Mouse (Mus musculus) monocyte, adult 59 days (primary cell): ENCODE measurements around the gene Tcp10b. TPM values are rescaled to one million over a fixed set of nuclear protein-coding genes. Genes with fewer than 3 reads are reported as not detected.

Source experiments
- total RNA-seq, 2 experiments: library from RNA; stranded (reverse); gene quantifications; one replicate each; pipeline ENCODE4 v1.2.4; 2023

The Tcp10b gene
- total RNA-seq, result not detected

DNA sequence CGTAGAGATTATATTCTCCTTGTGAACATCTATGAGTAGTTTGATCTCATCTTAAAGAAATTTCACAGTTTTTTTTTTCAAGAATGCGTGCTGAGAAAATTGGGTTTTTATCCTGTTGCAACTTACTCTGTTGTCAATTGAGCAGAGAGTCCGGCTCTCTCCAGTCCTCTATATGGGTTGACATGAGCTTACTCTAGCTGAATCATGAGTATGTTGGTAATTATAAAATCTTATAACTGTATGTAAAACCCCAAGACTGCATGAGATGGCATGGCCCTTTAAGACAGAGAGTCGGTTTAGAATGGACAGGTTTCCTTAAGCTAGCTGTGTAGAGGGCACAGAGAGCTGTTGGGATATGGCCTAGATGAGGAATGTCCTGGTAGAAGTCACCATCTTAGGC is at the start of gene Tcp10b:
Tcp10b (plus strand) TSS at position 301 of the 400 bp plus-strand sequence.

DNA sequence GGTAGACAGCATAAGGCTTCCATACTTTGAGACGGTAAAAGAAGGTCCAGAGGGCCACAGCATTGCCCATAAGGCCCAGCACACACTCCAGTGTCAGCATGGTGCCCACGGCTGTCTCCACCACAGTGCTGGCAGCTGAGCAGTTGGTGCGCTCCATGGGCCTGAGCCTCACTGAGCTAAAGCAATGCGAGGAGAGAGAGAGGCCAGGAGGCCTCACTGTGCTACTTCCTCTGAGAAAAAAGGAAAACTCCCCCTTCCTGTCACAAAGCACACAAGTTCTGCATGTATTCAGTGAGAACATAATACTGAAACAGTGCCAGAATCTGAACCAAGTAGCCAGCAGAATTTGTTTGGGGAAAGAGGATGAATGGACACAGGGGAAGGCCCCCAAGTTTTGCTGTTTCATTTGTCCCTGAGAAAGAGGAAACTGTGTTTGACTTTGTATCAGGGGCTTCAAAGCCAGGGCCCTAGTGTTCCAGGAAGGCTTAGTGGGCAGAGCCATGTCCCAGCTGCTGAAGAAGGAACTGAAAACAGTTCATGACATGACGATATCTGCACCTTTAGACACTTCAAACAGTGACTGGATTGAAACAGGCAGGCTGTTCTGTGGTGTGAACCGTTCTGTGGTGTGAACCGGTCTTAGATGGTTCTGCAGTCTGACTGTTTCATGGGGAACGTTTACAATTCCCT is 8.6 kb upstream of the Tcp10b start, which contains the start of gene Gpr31b:
Gpr31b (minus strand) TSS at position 173 of the 690 bp plus-strand sequence.

DNA sequence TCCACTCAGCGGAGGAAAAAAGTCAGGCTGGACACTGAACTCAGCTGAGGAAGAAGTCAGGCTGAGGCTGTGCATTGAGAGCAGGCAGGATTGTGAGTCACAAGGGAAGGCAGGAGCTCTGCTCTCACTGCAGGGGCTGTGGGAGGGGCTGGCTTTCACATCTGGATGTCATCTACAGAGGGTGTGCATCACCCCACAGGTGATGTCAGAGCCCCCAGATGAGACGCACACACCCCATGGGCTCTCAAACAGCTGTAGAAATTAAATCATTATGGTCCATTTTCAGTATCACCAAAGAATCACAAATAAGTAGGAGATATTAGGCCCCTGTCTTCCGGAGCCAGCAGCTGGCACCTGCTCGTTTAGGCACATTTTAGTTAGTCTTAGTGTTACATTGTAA is 70.8 kb downstream of the Tcp10b start, which contains the start of gene Unc93a:
Unc93a (minus strand) TSS at position 101 of the 400 bp plus-strand sequence.

Other genes starting within 250 kb of the Tcp10b start
- not detected for gene Mas1, start 193.0 kb upstream of the Tcp10b start, total RNA-seq
- gene Mrgprh, start 185.1 kb upstream of the Tcp10b start, total RNA-seq, result not detected
- gene Pnldc1, start 150.9 kb upstream of the Tcp10b start, total RNA-seq, result 1 to 10 TPM in 1 of 2 experiments, under 1 TPM in 1; 0.94 to 1.2 TPM
- gene Tcp1, start 145.4 kb upstream of the Tcp10b start, total RNA-seq, result 100 to 1,000 TPM; 117 to 128 TPM
- gene Mrpl18, start 144.8 kb upstream of the Tcp10b start, total RNA-seq, result 10 to 100 TPM; 28.9 to 35.7 TPM
- not detected for gene Acat3, start 120.5 kb upstream of the Tcp10b start, total RNA-seq
- 10 to 100 TPM; 11.8 to 13.7 TPM for gene Acat2, start 100.4 kb upstream of the Tcp10b start, total RNA-seq
- gene Wtap, start 66.9 kb upstream of the Tcp10b start, total RNA-seq, result 10 to 100 TPM; 93.7 to 96.9 TPM
- gene Sod2, start 54.3 kb upstream of the Tcp10b start, total RNA-seq, result 100 to 1,000 TPM; 142 to 150 TPM
- 10 to 100 TPM in 1 of 2 experiments, 1 to 10 TPM in 1; 9.9 to 11.6 TPM for gene Gpr31b, start 8.8 kb upstream of the Tcp10b start, total RNA-seq
- gene Unc93a, start 70.7 kb downstream of the Tcp10b start, total RNA-seq, result under 1 TPM in 1 of 2 experiments, not detected in 1; 0.33 TPM
- not detected for gene Smok2a, start 160.1 kb downstream of the Tcp10b start, total RNA-seq
- gene Smok2b, start 169.2 kb downstream of the Tcp10b start, total RNA-seq, result not detected